Mouse (Mus musculus): ENCODE measurements around the gene Inhba. TPM values are rescaled to one million over a fixed set of nuclear protein-coding genes. Genes with fewer than 3 reads are reported as not detected.
A peak's percentile ranks its signal among the peaks of the same experiment; 100 is the strongest.

Gene Inhba
- polyA plus RNA-seq, 1 experiment from 2014 or later = 1.6 TPM

DNA sequence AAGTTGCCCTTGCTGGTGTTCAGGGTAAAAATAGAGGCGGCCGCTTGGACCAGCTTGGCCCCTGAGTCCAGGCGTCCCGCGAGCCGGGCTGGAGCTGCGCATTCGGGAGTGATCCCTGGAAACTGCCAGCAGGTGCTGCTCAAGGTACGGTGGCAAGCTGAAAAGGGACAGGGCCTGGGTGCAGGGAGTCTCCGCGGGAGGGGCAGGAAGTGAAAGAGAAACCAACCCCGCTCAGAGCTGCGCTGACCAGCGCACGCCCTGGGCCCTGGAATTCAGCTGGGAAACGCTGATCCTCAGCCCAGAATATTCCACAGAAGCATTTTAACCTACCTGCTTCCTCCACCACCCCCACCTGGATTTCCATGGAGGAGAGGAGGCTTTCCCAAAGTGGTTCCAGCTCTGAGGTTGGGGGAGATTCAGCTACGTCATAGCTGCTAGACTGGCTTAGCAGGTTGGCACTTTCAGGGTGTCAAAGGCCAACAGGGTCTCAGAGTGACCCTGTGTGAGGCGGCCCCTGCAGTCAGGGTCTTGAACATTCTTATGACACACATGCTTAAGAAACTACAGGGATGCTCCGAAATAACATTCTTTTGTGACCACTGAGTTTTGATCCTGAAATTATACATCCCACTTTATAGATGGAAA, 714 bp downstream of the Inhba start:
- Histone ChIP-seq H3K27me3 (replicated peaks; ENCODE audit: low read depth, poor library complexity, severe bottlenecking) (peaks cover 79% of the 10 kb centered on the region), H3K27ac (replicated peaks) (peak overlapping the region; percentile 62; the same call in 1 of the 2 replicates), H3K9me3 (no peaks in the 10 kb centered on the region), H3K4me1 (peaks cover 26% of the 10 kb centered on the region), H3K36me3 (replicated peaks) (no peaks in the 10 kb centered on the region), H3K4me3 (peak overlapping the region; percentile 62)
- 5% methylated on average over 19 of the region's 19 CpGs for WGBS
- DNase-seq (ENCODE audit: low spot score) = peak; percentile 86

DNA sequence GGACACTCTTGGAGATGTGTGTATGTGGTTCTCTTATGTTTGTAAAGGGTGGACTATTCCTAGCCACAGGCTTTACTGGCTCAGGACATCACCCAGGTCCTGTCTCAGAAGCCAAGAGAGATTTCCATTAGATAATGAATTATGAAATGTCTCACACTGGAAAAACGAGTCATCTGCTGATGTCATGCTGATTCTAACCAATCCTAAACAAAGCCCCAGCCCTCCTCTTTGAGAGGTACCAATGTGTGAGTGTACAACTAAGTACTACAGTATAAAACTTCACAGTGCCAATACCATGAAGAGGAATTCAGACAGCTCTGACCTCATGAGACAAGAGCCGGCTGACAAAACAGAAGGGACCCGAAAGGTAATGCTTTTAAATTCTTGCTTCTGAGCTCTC, 2.5 kb downstream of the Inhba start:
- no peak for DNase-seq (ENCODE audit: low spot score)
- no peaks in the 10 kb centered on the region for H3K9me3 ChIP-seq
- no peak overlapping the region for H3K4me3 ChIP-seq
- H3K27me3 ChIP-seq (replicated peaks; ENCODE audit: low read depth, poor library complexity, severe bottlenecking) = peaks cover 96% of the 10 kb centered on the region
- peaks cover 32% of the 10 kb centered on the region for H3K4me1 ChIP-seq
- 67% methylated on average over 3 of the region's 3 CpGs for WGBS
- no peak overlapping the region for H3K27ac ChIP-seq (replicated peaks)
- H3K36me3 ChIP-seq (replicated peaks) = no peaks in the 10 kb centered on the region

DNA sequence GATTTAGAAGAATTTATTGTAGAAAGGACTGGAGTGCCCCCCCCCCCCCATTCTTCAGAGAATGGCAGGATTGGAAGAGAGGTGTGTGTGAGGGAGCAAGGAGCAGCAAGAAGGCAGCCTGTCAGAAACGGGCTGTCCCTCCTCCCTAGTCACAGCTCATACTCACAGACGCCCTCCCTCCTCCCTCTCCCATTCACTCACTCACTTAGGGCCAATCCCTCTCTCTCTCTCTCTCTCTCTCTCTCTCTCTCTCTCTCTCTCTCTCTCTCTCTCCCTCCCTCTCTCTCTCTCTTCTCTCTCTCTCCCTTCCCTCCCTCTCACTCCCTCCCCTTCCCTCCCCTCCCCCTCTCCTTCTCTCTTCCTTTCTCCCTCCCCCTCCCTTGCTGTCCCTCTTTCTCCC, 4.9 kb downstream of the Inhba start:
- 0% methylated on average over 2 of the region's 2 CpGs for WGBS
- Histone ChIP-seq H3K4me1 (peaks cover 32% of the 10 kb centered on the region), H3K4me3 (peak overlapping the region; percentile 57; the same call in 1 of the 2 replicates), H3K9me3 (no peaks in the 10 kb centered on the region), H3K27ac (replicated peaks) (no peak overlapping the region), H3K27me3 (replicated peaks; ENCODE audit: low read depth, poor library complexity, severe bottlenecking) (peaks cover 76% of the 10 kb centered on the region), H3K36me3 (replicated peaks) (no peaks in the 10 kb centered on the region)
- DNase-seq (ENCODE audit: low spot score) = no peak

DNA sequence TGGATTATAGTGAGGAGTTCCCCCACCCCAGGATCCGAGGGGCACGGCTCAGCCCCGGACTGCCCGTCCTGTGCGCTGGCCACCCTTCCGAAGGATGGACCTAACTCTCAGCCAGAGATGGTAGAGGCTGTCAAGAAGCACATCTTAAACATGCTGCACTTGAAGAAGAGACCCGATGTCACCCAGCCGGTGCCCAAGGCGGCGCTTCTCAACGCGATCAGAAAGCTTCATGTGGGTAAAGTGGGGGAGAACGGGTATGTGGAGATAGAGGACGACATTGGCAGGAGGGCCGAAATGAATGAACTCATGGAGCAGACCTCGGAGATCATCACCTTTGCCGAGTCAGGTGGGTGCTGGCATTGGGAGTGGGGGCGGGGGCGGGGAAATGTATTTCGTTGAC, 5.7 kb downstream of the Inhba start:
- no peaks in the 10 kb centered on the region for H3K9me3 ChIP-seq
- H3K36me3 ChIP-seq (replicated peaks) = no peaks in the 10 kb centered on the region
- peaks cover 24% of the 10 kb centered on the region for H3K4me1 ChIP-seq
- peak overlapping the region; percentile 25; the same call in 1 of the 2 replicates for H3K27ac ChIP-seq (replicated peaks)
- peak overlapping the region; percentile 57 for H3K4me3 ChIP-seq
- WGBS = under 1% methylated on average over 20 of the region's 20 CpGs
- DNase-seq (ENCODE audit: low spot score) = peak; percentile 26
- peaks cover 72% of the 10 kb centered on the region for H3K27me3 ChIP-seq (replicated peaks; ENCODE audit: low read depth, poor library complexity, severe bottlenecking)

DNA sequence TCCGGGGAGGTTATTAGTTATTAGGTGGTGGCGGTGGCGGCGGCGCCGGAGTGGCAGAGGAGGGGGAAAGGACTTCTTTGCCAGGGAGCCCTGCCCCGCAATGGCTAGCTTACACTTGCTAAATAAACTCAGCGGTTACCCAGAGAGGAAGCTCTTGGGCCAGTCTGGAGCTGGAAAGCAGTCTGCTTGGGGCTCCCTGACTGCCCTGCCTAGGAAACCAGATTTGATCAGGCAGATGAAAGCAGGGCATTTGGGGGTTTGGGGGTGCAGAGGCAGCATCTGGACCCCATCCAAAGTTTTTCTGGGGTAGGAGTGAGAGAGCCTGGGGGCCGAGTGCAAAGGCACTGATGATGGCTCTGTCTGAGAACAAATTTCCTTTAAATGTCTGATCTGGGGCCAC, 6.1 kb downstream of the Inhba start:
- no peaks in the 10 kb centered on the region for H3K36me3 ChIP-seq (replicated peaks)
- peaks cover 20% of the 10 kb centered on the region for H3K4me1 ChIP-seq
- H3K27ac ChIP-seq (replicated peaks) = no peak overlapping the region
- H3K9me3 ChIP-seq = no peaks in the 10 kb centered on the region
- 1% methylated on average over 9 of the region's 9 CpGs for WGBS
- DNase-seq (ENCODE audit: low spot score) = peak; percentile 33
- H3K27me3 ChIP-seq (replicated peaks; ENCODE audit: low read depth, poor library complexity, severe bottlenecking) = peaks cover 67% of the 10 kb centered on the region
- H3K4me3 ChIP-seq = peak overlapping the region; percentile 57

DNA sequence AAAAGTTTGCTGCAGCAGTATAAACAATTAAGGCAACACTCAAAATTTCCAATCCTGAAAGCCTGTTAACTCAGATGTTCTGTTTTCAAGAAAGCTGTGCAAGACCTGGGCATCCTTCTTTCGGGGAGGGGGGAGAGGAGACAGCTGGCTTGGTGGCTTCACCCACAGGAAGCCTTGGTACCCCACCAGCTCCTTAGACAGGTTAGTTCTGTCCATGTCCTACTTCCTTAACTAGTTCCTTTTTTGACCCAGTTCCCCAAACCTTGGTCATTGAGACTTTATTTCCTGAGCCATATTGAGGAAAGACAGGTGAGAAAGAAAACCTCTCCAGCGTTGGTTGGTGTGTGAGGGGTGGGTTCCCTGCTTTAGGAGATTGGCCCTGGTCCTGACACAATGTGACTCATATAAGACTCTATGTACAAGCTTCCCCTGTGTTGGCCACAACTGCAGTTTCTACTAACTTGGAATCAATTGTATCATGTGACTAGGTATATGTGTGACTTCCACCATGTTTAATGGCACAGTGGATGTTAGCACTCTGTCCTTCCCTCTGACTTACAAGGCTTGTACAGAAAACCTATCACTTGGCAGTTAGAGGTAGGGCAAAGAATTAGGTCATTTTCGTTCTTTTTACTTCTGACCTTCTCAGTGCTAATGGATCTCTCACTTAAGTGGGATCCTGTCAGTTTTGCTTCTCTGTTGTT, 7.3 kb downstream of the Inhba start:
- no peak overlapping the region for H3K4me3 ChIP-seq
- no peaks in the 10 kb centered on the region for H3K9me3 ChIP-seq
- WGBS = 83% methylated on average over 3 of the region's 3 CpGs
- no peaks in the 10 kb centered on the region for H3K36me3 ChIP-seq (replicated peaks)
- no peak overlapping the region for H3K27ac ChIP-seq (replicated peaks)
- DNase-seq (ENCODE audit: low spot score) = no peak
- H3K27me3 ChIP-seq (replicated peaks; ENCODE audit: low read depth, poor library complexity, severe bottlenecking) = peaks cover 56% of the 10 kb centered on the region
- H3K4me1 ChIP-seq = peaks cover 23% of the 10 kb centered on the region

DNA sequence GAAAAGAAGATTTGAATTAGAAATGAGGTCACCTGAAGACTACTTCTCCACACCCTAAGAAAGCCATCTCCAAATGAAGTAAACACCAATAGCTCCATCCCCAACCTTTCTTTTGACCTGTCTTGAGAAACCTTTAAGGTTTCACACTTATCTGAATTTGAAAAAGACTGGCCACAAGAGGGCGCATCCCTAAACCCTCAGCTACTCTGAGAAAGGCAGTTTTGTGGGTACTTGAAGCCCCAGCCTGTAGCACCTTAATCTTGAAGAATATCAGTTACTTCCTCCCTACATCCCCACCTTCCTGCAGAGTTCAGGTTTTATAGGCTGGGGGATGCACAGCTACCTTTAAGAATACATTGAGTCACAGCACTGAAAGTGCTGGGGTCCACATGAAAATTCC, 9.0 kb downstream of the Inhba start:
- Histone ChIP-seq H3K9me3 (no peaks in the 10 kb centered on the region), H3K27me3 (replicated peaks; ENCODE audit: low read depth, poor library complexity, severe bottlenecking) (peaks cover 39% of the 10 kb centered on the region), H3K4me3 (no peak overlapping the region), H3K4me1 (peaks cover 23% of the 10 kb centered on the region), H3K27ac (replicated peaks) (no peak overlapping the region), H3K36me3 (replicated peaks) (no peaks in the 10 kb centered on the region)
- peak; percentile 50 for DNase-seq (ENCODE audit: low spot score)
- 2% methylated on average over 1 of the region's 1 CpGs for WGBS

DNA sequence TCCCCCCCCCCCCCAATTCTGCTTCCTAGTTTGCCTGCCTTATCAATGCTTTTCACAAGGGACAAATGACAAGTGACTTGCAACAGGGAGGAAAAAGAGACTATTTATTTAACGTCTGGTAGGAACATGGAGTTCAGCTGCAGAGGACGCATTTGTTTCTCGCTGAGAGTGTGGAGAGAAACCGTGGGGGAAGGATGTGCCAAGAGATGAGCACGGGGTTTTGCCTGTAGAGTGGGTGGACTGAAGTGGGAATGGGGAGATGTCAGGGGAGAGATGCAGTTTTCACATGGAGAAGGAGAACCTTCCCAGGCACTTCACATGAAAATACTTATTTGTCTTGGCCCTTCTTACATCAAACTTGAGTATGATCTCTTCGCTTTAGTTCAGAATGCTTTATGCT, 9.5 kb downstream of the Inhba start:
- Histone ChIP-seq H3K9me3 (no peaks in the 10 kb centered on the region), H3K4me1 (peaks cover 20% of the 10 kb centered on the region), H3K36me3 (replicated peaks) (no peaks in the 10 kb centered on the region), H3K4me3 (no peak overlapping the region), H3K27ac (replicated peaks) (no peak overlapping the region), H3K27me3 (replicated peaks; ENCODE audit: low read depth, poor library complexity, severe bottlenecking) (peaks cover 33% of the 10 kb centered on the region)
- no peak for DNase-seq (ENCODE audit: low spot score)
- 54% methylated on average over 6 of the region's 6 CpGs for WGBS

DNA sequence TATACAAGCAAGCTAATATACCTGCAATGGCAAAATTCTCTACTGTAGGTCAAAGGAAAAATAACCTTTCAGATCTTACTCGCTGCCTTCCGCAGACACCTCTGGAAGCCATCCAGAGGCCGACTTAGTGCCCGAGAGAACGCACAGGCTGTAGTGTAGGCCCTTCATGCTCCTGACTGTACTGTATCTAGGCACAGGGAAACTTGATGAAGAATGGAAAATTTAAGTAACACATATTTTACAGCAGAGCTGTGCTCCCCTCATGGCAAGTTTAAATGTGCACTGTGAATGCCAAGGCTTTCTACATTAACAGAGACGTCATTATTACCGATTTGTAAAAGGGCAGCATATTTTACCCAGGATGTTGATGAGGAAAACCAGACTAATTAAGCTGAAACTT, 10.2 kb downstream of the Inhba start:
- Histone ChIP-seq H3K27ac (replicated peaks) (no peak overlapping the region), H3K27me3 (replicated peaks; ENCODE audit: low read depth, poor library complexity, severe bottlenecking) (peaks cover 27% of the 10 kb centered on the region), H3K9me3 (no peaks in the 10 kb centered on the region), H3K36me3 (replicated peaks) (no peaks in the 10 kb centered on the region), H3K4me3 (no peak overlapping the region), H3K4me1 (peaks cover 14% of the 10 kb centered on the region)
- WGBS = 94% methylated on average over 7 of the region's 7 CpGs
- DNase-seq (ENCODE audit: low spot score) = no peak

DNA sequence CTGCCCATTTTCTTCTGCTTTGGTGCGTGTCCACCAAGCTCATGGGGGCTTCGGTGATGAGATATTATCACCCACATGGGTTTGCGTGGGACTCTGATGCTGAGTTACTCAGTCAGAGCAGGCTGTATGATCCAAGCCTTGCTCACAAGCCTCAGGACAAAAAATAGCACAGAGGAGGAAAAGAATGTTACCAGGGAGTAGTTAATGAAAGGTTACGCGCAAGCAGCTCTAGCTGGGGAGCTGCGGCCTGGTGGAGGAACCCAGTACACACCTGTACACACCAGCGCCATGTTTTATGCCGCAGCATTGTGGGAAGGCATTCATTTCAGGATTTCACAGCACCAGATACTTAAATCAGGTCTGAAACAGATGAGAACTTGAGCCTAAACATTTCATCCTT, 10.9 kb downstream of the Inhba start:
- DNase-seq (ENCODE audit: low spot score) = no peak
- Histone ChIP-seq H3K27ac (replicated peaks) (no peak overlapping the region), H3K4me1 (peaks cover 7% of the 10 kb centered on the region), H3K36me3 (replicated peaks) (no peaks in the 10 kb centered on the region), H3K27me3 (replicated peaks; ENCODE audit: low read depth, poor library complexity, severe bottlenecking) (peaks cover 20% of the 10 kb centered on the region), H3K9me3 (no peaks in the 10 kb centered on the region), H3K4me3 (no peak overlapping the region)
- WGBS = 93% methylated on average over 8 of the region's 8 CpGs

DNA sequence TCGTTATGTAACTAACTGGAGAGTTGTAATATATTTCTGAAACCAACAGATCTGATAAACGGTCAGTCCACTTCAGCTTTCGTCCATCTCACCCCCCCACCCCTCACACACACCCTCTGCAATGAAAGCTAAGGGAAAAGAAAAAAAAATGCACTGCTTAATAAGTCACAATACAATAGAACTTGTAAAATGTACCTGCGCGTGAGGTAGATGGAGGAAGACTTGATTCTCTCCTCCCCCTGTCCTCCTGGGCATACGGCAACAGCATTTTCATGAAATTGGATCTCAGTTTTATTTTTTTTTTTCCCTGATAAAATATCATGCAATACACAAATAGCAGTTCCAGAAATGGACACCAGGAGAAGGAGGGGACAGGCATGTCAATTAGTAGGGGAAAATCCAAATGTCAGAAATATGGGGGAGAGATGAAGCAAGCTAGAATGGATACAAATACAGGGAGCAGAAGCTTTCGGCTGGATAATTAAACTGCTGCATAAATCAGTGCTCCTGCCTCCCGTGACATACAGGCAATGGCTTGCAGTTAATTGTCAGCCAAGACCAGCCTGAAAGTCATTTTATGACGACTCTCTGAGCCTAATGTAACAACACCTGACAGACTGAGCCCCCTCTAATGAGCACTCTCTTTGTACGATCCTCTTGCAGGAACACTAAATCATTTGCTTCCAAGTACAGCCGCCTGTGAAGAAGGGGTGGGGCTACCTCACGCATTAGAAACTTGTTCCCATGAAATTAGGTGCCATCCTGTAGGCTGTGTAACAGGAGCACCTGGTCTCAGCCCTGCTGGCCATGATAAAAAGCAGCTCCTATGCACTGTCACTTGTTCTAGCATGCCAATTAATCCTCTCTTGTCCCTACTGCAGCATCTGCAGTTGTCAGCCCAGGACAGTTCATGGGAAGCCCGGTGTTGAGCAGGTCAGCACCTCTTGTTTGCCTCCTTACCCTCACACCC, 11.7 kb downstream of the Inhba start:
- 0 out of 2 replicates have a peak, but pooled peaks cover 3% of the 10 kb centered on the region for H3K4me1 ChIP-seq

DNA sequence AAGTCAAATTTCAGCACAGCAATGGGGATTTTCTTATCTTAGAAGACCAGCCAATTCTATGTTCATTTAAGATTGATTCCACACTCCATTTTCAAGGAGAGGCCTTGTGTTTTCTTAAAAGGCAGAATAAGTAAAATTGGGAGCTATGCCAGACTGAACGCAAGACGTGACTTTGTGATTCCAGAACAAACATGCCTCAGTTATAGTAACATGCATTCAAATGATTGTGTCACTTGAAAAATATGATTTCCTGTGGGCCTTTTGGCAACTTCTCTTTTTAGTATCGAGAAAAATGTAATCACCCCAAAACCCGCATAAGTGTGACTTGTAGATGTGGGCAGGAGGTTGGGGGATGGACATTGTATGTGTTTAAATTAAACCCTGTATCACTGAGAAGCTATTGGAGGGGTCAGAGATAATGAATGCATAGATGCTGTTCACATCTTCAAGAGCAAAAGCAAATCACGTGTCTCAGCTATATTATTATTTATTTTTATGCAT, 19.0 kb downstream of the Inhba start:
- Histone ChIP-seq H3K36me3 (replicated peaks) (no peaks in the 10 kb centered on the region), H3K27me3 (replicated peaks; ENCODE audit: low read depth, poor library complexity, severe bottlenecking) (no peaks in the 10 kb centered on the region), H3K27ac (replicated peaks) (no peak overlapping the region), H3K9me3 (no peaks in the 10 kb centered on the region), H3K4me3 (no peak overlapping the region), H3K4me1 (no peaks in the 10 kb centered on the region)
- no peak for DNase-seq (ENCODE audit: low spot score)
- 87% methylated on average over 5 of the region's 5 CpGs for WGBS

More for the DNA sequence above, 11.7 kb downstream of the Inhba start:
- H3K36me3 ChIP-seq (replicated peaks) = no peaks in the 10 kb centered on the region
- H3K27me3 ChIP-seq (replicated peaks; ENCODE audit: low read depth, poor library complexity, severe bottlenecking) = peaks cover 12% of the 10 kb centered on the region
- H3K4me3 ChIP-seq = no peak overlapping the region
- no peak overlapping the region for H3K27ac ChIP-seq (replicated peaks)
- H3K9me3 ChIP-seq = no peaks in the 10 kb centered on the region
- DNase-seq (ENCODE audit: low spot score) = no peak
- WGBS = 67% methylated on average over 13 of the region's 13 CpGs
